Mouse (Mus musculus): ENCODE data around the gene Alkbh3. TPM values are rescaled to one million over a fixed set of nuclear protein-coding genes. Genes with fewer than 3 reads are reported as not detected.
A peak's percentile ranks its signal among the peaks of the same experiment; 100 is the strongest.

Alkbh3 gene
- polyA plus RNA-seq, 1 experiment from 2014 or later = 37.2 TPM

DNA sequence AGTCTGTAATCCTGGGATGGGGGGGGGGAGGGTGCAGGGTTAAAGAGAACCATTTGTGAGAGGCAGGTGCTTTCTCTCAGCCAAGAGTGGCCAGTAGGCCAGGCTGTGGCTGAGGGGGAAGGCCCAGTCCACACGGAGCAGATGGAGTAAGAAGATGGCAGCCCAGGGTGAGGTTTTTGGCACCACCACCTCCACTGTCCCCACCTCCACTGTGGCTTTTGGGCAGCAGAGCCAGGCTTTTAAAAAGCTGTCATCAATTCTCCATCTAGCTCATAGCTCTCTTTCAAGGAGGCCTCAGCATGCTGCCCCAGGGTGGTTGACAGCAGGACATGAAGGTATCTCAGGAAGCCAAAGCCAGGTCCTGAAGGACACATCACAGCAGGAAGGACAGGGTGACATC, 46.8 kb downstream of the Alkbh3 start:
- H3K4me3 ChIP-seq (replicated peaks) = no peak overlapping the region
- peaks cover 9% of the 10 kb centered on the region for H3K27me3 ChIP-seq
- no peaks in the 10 kb centered on the region for H3K9me3 ChIP-seq (replicated peaks)
- H3K27ac ChIP-seq = no peak overlapping the region
- ATAC-seq (ENCODE audit: low read depth) (no peak), DNase-seq (no peak)
- no peak overlapping the region for H3K9ac ChIP-seq
- no peaks in the 10 kb centered on the region for H3K36me3 ChIP-seq
- WGBS (ENCODE audit: insufficient replicate concordance) = 55% methylated on average over 1 of the region's 1 CpGs
- H3K4me1 ChIP-seq (replicated peaks) = no peaks in the 10 kb centered on the region
- no peak overlapping the region for H3K4me2 ChIP-seq

DNA sequence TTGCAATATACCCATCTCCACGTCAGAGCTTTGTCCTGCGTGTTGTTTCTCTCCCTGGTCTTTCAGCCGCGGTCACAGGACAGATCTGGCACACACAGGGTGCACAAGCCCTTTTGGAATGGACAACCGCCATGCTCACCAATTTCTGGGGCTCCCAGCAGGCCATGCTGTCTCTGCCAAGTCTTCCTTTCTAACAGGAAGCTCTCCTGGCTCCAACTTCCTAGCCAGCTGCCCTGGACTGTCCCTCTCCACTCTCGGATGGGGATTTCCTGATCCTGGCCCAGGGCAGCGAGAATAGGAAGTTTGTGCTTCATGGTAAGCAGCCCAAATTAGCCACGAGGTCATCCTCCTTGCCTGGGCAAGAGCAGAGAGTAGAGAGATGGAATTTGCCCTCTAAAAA, 48.9 kb downstream of the Alkbh3 start:
- no peaks in the 10 kb centered on the region for H3K36me3 ChIP-seq
- H3K9me3 ChIP-seq (replicated peaks) = no peaks in the 10 kb centered on the region
- peaks cover 30% of the 10 kb centered on the region for H3K27me3 ChIP-seq
- H3K4me3 ChIP-seq (replicated peaks) = no peak overlapping the region
- no peak overlapping the region for H3K9ac ChIP-seq
- no peak overlapping the region for H3K4me2 ChIP-seq
- 43% methylated on average over 8 of the region's 8 CpGs for WGBS (ENCODE audit: insufficient replicate concordance)
- DNase-seq (no peak), ATAC-seq (ENCODE audit: low read depth) (no peak)
- H3K4me1 ChIP-seq (replicated peaks) = peaks cover under 1% of the 10 kb centered on the region; the same call in 1 of the 2 replicates
- no peak overlapping the region for H3K27ac ChIP-seq

DNA sequence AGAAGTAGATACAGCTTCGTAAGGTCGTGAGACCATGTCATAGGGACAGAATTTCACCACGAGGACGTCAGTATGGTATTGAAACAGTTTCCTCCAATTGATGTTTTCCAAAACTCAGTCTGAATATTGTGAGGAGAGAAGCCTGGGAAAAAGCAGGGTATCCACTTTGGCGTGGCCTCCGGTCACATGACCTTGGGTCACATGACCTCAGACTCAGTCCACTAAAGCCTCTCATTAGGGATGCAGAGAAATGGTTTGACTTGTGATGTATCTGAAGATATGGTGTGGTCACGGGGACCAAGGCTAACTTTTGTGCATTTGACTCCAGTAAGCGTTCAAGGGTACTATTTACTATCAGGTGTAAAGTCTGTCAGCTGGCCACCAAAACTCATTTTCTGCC, 51.3 kb downstream of the Alkbh3 start:
- no peak overlapping the region for H3K9ac ChIP-seq
- peaks cover 54% of the 10 kb centered on the region for H3K27me3 ChIP-seq
- peaks cover 3% of the 10 kb centered on the region for H3K4me1 ChIP-seq (replicated peaks)
- no peak overlapping the region for H3K4me2 ChIP-seq
- H3K4me3 ChIP-seq (replicated peaks) = no peak overlapping the region
- WGBS (ENCODE audit: insufficient replicate concordance) = 59% methylated on average over 8 of the region's 8 CpGs
- no peaks in the 10 kb centered on the region for H3K9me3 ChIP-seq (replicated peaks)
- no peak overlapping the region for H3K27ac ChIP-seq
- DNase-seq (no peak), ATAC-seq (ENCODE audit: low read depth) (no peak)
- no peaks in the 10 kb centered on the region for H3K36me3 ChIP-seq

DNA sequence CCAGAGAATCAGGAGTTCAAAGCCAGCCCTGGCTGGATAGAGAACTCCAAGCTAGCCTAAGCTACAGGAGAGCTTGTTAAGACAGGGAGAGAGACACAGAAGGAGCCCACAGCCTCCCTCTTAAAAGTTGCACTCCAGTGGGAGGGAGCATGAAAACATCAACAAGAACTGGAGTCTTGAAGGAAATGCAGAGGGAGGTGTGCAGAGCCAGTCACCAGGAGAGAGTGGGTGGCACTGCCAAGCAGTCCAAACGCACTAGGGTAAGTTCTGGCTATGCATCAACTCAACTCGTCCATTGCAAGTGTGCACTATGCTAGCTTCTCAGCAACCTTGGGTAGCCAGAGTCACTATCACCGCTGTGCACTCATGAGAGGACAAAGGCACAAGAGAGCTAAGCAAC, 52.4 kb downstream of the Alkbh3 start:
- no peak overlapping the region for H3K27ac ChIP-seq
- H3K36me3 ChIP-seq = no peaks in the 10 kb centered on the region
- DNase-seq (no peak), ATAC-seq (ENCODE audit: low read depth) (no peak)
- H3K4me2 ChIP-seq = no peak overlapping the region
- H3K4me3 ChIP-seq (replicated peaks) = no peak overlapping the region
- peaks cover 65% of the 10 kb centered on the region for H3K27me3 ChIP-seq
- no peak overlapping the region for H3K9ac ChIP-seq
- WGBS (ENCODE audit: insufficient replicate concordance) = 56% methylated on average over 3 of the region's 3 CpGs
- no peaks in the 10 kb centered on the region for H3K9me3 ChIP-seq (replicated peaks)
- H3K4me1 ChIP-seq (replicated peaks) = peaks cover 3% of the 10 kb centered on the region

DNA sequence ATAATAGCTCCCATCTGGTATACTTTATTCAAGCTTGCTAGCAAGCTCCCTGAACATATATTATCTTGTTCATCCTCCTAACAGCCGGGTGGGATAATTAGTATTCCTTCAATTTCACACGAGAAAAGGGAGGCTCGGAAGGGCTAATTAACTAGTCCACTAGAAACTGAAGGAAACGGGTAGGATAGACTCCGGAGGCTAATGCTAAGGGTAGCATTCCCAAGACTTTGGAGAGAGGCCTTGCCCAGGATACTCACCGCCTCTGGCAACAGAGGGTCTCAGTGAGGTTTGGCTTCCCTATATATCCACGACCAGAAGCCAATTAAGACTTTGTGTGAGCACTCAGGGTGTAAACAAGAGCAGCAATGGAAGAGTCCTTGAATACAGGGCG, 52.8 kb downstream of the Alkbh3 start:
- H3K9me3 ChIP-seq (replicated peaks) = no peaks in the 10 kb centered on the region
- H3K4me1 ChIP-seq (replicated peaks) = peaks cover 3% of the 10 kb centered on the region
- peaks cover 70% of the 10 kb centered on the region for H3K27me3 ChIP-seq
- no peak overlapping the region for H3K4me3 ChIP-seq (replicated peaks)
- ATAC-seq (ENCODE audit: low read depth) = no peak
- no peak overlapping the region for H3K4me2 ChIP-seq
- no peak for DNase-seq
- WGBS (ENCODE audit: insufficient replicate concordance) = 52% methylated on average over 8 of the region's 8 CpGs
- H3K36me3 ChIP-seq = no peaks in the 10 kb centered on the region
- no peak overlapping the region for H3K9ac ChIP-seq
- H3K27ac ChIP-seq = no peak overlapping the region

DNA sequence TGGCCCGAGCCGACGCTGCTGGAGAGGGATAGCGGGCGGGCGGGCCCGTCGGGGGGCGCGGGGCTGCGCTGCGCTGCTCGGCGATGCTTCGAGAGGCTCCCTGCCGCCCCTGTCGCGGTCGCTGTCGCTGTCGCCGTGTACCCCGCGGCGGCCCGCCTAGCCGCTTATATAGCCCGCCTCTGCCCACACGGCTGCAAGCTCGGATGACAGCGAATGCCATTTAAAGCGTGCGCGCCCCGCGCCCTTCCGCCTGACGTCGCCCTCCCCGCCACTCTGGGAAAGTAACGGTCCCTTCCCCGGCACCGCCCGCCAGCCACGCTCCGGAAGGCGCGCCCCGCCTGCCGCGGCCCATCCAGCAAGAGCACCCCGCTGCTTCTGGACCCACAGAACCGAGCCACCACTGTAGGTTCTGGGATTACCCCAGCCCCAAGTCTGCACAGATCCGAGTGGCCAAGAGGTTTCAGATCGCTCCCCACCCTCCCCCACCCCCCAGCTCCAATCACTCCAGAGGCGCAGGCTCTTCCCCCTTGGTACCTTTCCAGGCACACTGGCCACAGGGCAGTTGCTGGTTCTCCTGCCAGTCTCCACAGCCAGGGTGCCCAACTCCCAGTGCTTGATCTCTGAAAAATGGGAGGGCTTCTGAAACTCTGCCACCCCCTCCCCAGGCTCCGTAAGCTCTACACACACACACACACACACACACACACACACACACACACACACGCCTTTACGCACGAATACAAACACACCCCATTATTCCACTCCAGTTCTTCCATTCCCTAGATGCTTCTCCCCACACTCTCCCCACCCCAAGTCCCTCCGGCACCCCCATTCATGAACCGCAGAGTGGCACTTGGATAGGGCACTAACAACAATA, 53.5 kb downstream of the Alkbh3 start, which contains the start of gene Gm13889:
Gene Gm13889, minus strand, starts transcription at position 294 of the 877 bp plus-strand sequence.
- Histone ChIP-seq H3K4me3 (replicated peaks) (peak within 1 kb of the TSS; percentile 56), H3K9ac (peak within 1 kb of the TSS; percentile 52; the same call in 1 of the 2 replicates), H3K27ac (no peak within 1 kb of the TSS), H3K9me3 (replicated peaks) (no peaks in the 10 kb centered on the region), H3K4me2 (peak within 1 kb of the TSS; percentile 64), H3K4me1 (replicated peaks) (peaks cover 3% of the 10 kb centered on the region), H3K36me3 (no peaks in the 10 kb centered on the region), H3K27me3 (peaks cover 75% of the 10 kb centered on the region)
- WGBS (ENCODE audit: insufficient replicate concordance) = 6% methylated on average over 61 of the region's 62 CpGs
- no peak for ATAC-seq (ENCODE audit: low read depth)
- no peak for DNase-seq

DNA sequence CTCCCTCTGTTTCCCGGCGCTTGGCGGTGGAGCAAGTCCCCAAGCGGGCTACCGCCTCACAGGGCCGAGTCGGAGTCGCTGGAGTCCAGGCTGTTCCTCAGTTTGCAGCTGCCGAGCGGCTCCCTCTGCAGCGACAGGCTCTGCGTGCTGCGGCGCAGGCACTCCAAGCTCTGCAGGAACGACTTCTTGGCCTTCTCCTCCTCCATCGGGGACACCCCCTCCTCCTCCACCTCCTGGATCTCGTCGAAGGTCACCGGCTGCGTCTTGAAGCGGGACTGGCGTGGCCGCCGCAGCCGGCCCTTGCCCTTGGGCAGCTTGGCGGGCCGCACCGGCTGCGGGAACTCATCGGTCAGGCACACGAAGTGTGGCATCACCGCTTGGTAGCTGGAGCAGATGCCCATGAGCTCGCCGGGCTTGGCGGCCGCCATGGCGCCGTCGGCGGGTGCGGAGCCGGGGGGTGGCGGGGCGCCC, 54.2 kb downstream of the Alkbh3 start:
- ATAC-seq (ENCODE audit: low read depth) (no peak), DNase-seq (no peak)
- Histone ChIP-seq H3K4me2 (peak overlapping the region; percentile 64), H3K27me3 (peaks cover 75% of the 10 kb centered on the region), H3K27ac (no peak overlapping the region), H3K4me1 (replicated peaks) (peaks cover 3% of the 10 kb centered on the region), H3K36me3 (no peaks in the 10 kb centered on the region), H3K4me3 (replicated peaks) (peak overlapping the region; percentile 56), H3K9me3 (replicated peaks) (no peaks in the 10 kb centered on the region), H3K9ac (peak overlapping the region; percentile 52; the same call in 1 of the 2 replicates)
- under 1% methylated on average over 43 of the region's 44 CpGs for WGBS (ENCODE audit: insufficient replicate concordance)

DNA sequence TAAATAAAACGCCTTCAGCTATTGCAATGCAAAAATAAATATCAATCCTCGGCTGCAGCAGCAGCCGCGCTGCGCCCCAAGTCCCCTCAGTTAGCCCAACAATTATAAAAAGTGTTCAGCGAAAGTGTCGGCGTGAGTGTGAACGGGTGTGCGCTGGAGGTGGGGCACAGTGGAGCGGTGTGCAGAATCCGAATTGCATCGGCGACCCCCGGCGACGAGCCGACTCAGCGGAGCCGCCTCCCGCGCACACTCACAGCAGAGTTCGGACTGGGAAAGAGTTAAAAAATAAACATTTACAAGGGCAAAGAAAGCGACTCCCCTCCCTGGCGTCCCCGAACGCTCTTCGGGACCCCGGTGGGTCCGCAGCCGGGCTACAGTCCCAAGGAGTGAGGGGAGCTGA, 54.7 kb downstream of the Alkbh3 start:
- Histone ChIP-seq H3K27ac (no peak overlapping the region), H3K9me3 (replicated peaks) (no peaks in the 10 kb centered on the region), H3K9ac (peak overlapping the region; percentile 52; the same call in 1 of the 2 replicates), H3K4me3 (replicated peaks) (peak overlapping the region; percentile 56), H3K36me3 (no peaks in the 10 kb centered on the region), H3K4me2 (peak overlapping the region; percentile 64), H3K27me3 (peaks cover 75% of the 10 kb centered on the region), H3K4me1 (replicated peaks) (peaks cover 3% of the 10 kb centered on the region)
- under 1% methylated on average over 31 of the region's 31 CpGs for WGBS (ENCODE audit: insufficient replicate concordance)
- ATAC-seq (ENCODE audit: low read depth) = no peak
- no peak for DNase-seq

DNA sequence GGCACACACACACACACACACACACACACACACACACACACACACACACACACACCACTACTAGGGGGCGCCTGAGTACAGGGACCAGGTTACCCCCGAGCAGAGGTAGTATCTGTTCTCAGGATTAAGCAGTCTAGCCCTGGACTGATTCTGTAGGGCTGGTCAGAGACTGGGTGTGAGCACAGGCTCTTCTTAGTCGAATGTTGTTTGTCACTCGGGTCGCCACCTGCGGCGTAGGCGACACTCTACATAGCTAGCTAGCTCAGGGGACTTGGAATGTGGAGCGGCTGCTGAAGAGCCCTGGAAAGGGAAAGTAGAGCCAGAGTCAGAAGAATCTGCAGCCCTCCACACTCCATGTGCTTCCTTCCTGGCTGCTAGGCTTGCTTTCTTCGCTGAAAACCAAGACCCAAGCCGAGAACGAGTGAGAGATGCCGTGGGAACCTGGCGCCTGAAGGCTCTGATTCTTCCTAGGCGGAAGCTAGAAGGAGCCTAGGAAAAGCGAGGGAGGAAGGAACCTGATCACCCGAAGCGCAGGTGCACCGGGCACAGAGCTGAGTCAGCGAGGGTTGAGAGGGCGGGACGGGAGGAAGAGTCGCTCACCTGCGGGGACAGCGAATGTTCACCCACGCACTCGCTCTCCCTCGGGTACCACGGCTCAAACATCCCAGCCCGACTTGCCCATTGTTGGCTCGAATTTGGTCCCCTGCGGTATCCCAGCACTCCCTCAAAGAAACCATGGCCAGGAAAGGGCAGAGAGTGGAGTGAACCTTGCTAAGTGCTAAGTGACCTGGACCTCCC, 55.6 kb downstream of the Alkbh3 start:
- no peak overlapping the region for H3K9ac ChIP-seq
- DNase-seq (no peak), ATAC-seq (ENCODE audit: low read depth) (no peak)
- no peak overlapping the region for H3K27ac ChIP-seq
- H3K4me1 ChIP-seq (replicated peaks) = peaks cover 3% of the 10 kb centered on the region
- WGBS (ENCODE audit: insufficient replicate concordance) = 1% methylated on average over 32 of the region's 32 CpGs
- H3K27me3 ChIP-seq = peaks cover 71% of the 10 kb centered on the region
- peak overlapping the region; percentile 56 for H3K4me3 ChIP-seq (replicated peaks)
- peak overlapping the region; percentile 64 for H3K4me2 ChIP-seq
- H3K9me3 ChIP-seq (replicated peaks) = no peaks in the 10 kb centered on the region
- H3K36me3 ChIP-seq = no peaks in the 10 kb centered on the region

DNA sequence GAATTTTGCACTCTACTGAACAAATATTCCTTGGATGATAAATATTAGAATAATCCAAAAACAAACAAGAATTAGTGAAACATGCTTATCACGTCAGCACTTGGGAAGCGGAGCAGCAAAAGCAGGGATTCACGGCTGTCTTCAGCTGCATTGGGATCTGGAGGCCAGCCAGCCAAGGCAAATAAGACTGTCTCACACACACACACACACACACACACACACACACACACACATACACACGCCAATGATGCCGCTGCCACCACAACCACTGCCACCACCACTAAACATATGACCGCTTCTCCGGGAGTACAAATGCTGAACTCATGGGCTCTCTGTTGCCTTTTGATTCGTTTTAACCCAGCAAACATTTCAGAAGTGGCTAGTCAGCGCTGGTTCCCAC, 56.9 kb downstream of the Alkbh3 start:
- 70% methylated on average over 9 of the region's 9 CpGs for WGBS (ENCODE audit: insufficient replicate concordance)
- no peak for ATAC-seq (ENCODE audit: low read depth)
- H3K27me3 ChIP-seq = peaks cover 65% of the 10 kb centered on the region
- H3K9me3 ChIP-seq (replicated peaks) = no peaks in the 10 kb centered on the region; the same call in 1 of the 2 replicates
- no peaks in the 10 kb centered on the region for H3K36me3 ChIP-seq
- no peak overlapping the region for H3K27ac ChIP-seq
- no peak overlapping the region for H3K4me3 ChIP-seq (replicated peaks)
- no peak overlapping the region for H3K4me2 ChIP-seq
- peaks cover 3% of the 10 kb centered on the region for H3K4me1 ChIP-seq (replicated peaks)
- H3K9ac ChIP-seq = no peak overlapping the region
- no peak for DNase-seq

DNA sequence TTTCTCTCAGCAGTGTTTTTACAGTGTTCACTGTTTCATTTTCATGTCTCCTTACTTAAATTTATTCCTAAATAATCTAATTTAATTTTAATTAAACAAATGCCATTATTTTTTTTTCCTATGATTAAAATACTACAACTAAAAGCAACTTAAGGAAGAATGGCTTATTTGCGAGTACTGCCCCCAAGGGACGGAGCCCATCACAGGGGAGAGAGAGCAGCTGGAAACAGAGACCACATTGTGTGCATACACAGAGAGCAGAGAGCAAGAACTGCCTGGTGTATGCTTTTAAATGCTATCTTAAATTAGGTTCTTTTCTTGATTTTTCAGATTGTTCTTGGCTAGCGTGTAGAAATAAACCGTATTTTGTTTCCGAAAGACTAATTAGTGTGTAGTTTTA, 63.6 kb downstream of the Alkbh3 start:
- DNase-seq (no peak), ATAC-seq (ENCODE audit: low read depth) (no peak)
- Histone ChIP-seq H3K27me3 (no peaks in the 10 kb centered on the region), H3K36me3 (no peaks in the 10 kb centered on the region), H3K4me1 (replicated peaks) (no peaks in the 10 kb centered on the region), H3K4me3 (replicated peaks) (no peak overlapping the region), H3K9ac (no peak overlapping the region), H3K9me3 (replicated peaks) (no peaks in the 10 kb centered on the region; the same call in 1 of the 2 replicates), H3K4me2 (no peak overlapping the region), H3K27ac (no peak overlapping the region)
- 54% methylated on average over 5 of the region's 5 CpGs for WGBS (ENCODE audit: insufficient replicate concordance)

Data from liver, embryonic 13.5 days (tissue).